Mouse (Mus musculus) embryonic facial prominence, embryonic 12.5 days (tissue): ENCODE results near the gene E130208F15Rik. TPM values are rescaled to one million over a fixed set of nuclear protein-coding genes. Genes with fewer than 3 reads are reported as not detected.

ENCODE experiments used
- ATAC-seq: fragments of 200-750 bp; cut with Nextera tagmentation; 2 replicates; pipeline ENCODE4 v1.8.0; 2017; ENCODE audit not compliant: insufficient number of reproducible peaks, insufficient read depth, low FRiP score, low TSS enrichment
- H3K27ac ChIP-seq: fragments of 300-500 bp; sonication (generic); 2 replicates; pipeline ENCODE4 v1.5.1; 2016; ENCODE audit warnings: mild to moderate bottlenecking
- H3K27me3 ChIP-seq: fragments of 300-500 bp; sonication (generic); 2 replicates; pipeline ENCODE4 v1.6.1; 2016; ENCODE audit warnings: mild to moderate bottlenecking, moderate library complexity
- H3K36me3 ChIP-seq: fragments of 300-500 bp; sonication (generic); 2 replicates; pipeline ENCODE4 v1.6.1; 2016; ENCODE audit warnings: mild to moderate bottlenecking
- H3K4me1 ChIP-seq: fragments of 300-500 bp; sonication (generic); 2 replicates; pipeline ENCODE4 v1.6.1; 2016
- H3K4me2 ChIP-seq: fragments of 300-500 bp; sonication (generic); replicated peaks from 2 replicates; pipeline ENCODE4 v1.6.1; 2016; ENCODE audit warnings: mild to moderate bottlenecking, moderate library complexity
- H3K4me3 ChIP-seq: fragments of 300-500 bp; sonication (generic); 2 replicates; pipeline ENCODE4 v1.5.1; 2016; ENCODE audit warnings: mild to moderate bottlenecking
- H3K9ac ChIP-seq: fragments of 300-500 bp; sonication (generic); 2 replicates; pipeline ENCODE4 v1.6.1; 2016; ENCODE audit warnings: mild to moderate bottlenecking, moderate library complexity
- H3K9me3 ChIP-seq: fragments of 300-500 bp; sonication (generic); 2 replicates; pipeline ENCODE4 v1.6.1; 2016; ENCODE audit warnings: mild to moderate bottlenecking, moderate library complexity
- WGBS: fragments of 180-500 bp; shearing (Covaris S2); methylation state at CpG from one replicate; pipeline ENCODE4 v1.1.7; 2016; 5-methylcytosine and 5-hydroxymethylcytosine counted together
- polyA plus RNA-seq: library from polyadenylated mRNA; unstranded; fragments of >200 nt; fragmentation: Nextera tagmentation; extraction: Ambion mirVana; gene quantifications from 2 replicates; pipeline ENCODE4 v1.2.1, GENCODE M21; 2016

Gene E130208F15Rik
- polyA plus RNA-seq = 0.87 and 2.9 TPM in 2 replicates

GRCm38 (mm10) chr7:30321539-30322284 lies at the start of gene E130208F15Rik:
Gene E130208F15Rik (plus strand): TSS chr7:30321740.
- WGBS = under 1% methylated on average over 63 of the region's 63 CpGs
- Histone ChIP-seq H3K9me3 (no peaks in the 10 kb centered on the region), H3K27me3 (no peaks in the 10 kb centered on the region), H3K4me2 (peak within 1 kb of the TSS; percentile 63), H3K4me1 (peaks cover 8% of the 10 kb centered on the region), H3K27ac (peak within 1 kb of the TSS; percentile 83), H3K36me3 (peaks cover 10% of the 10 kb centered on the region; the same call in 1 of the 2 replicates), H3K4me3 (peak within 1 kb of the TSS; percentile 67), H3K9ac (peak within 1 kb of the TSS; percentile 76)
- peak; percentile 36; the same call in 1 of the 2 replicates for ATAC-seq

- Histone ChIP-seq H3K9me3 (no peaks in the 10 kb centered on the region), H3K9ac (no peak overlapping the region), H3K27me3 (no peaks in the 10 kb centered on the region), H3K36me3 (peaks cover 15% of the 10 kb centered on the region), H3K27ac (no peak overlapping the region), H3K4me3 (no peak overlapping the region), H3K4me2 (no peak overlapping the region), H3K4me1 (peaks cover 3% of the 10 kb centered on the region; the same call in 1 of the 2 replicates)
- 76% methylated on average over 6 of the region's 6 CpGs for whole genome bisulfite sequencing
- ATAC-seq = no peak
These were observed 47.2 kb upstream of the E130208F15Rik start for GRCm38 (mm10) chr7:30274383-30274782.

DNA sequence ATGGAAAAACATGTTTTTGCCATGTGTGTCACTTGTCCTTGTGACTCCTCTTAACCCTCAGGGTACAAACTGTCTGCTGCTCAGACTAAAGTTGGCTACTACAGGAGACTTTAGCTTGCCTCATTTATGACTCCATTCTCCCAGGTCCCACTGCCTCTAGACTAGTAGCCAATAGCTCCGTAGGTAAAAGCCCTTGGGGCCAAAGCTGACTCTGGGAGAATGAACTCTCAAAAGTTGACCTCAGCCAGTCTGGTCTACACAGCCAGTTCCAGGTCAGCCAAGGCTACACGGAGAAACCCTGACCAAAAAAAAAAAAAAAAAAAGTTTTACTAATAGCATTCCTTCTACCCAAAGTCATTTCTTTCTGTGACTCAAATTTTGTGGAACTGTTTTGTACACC lies 42.6 kb upstream of the E130208F15Rik start:
- ATAC-seq = no peak
- no peaks in the 10 kb centered on the region for H3K36me3 ChIP-seq

GRCm38 (mm10) chr7:30279536-30279935 lies 42.0 kb upstream of the E130208F15Rik start:
- Histone ChIP-seq H3K9ac (peak overlapping the region; percentile 53), H3K4me3 (peak overlapping the region; percentile 81), H3K4me2 (peak overlapping the region; percentile 85), H3K36me3 (no peaks in the 10 kb centered on the region), H3K4me1 (peaks cover 6% of the 10 kb centered on the region; the same call in 1 of the 2 replicates), H3K27ac (peak overlapping the region; percentile 95; the same call in 1 of the 2 replicates), H3K9me3 (no peaks in the 10 kb centered on the region), H3K27me3 (no peaks in the 10 kb centered on the region)
- WGBS = 0% methylated on average over 6 of the region's 6 CpGs
- no peak for ATAC-seq

More for the DNA sequence above, 42.6 kb upstream of the E130208F15Rik start:
- peak overlapping the region; percentile 85 for H3K4me2 ChIP-seq
- no peak overlapping the region for H3K4me3 ChIP-seq
- peaks cover 6% of the 10 kb centered on the region; the same call in 1 of the 2 replicates for H3K4me1 ChIP-seq
- H3K9ac ChIP-seq = no peak overlapping the region
- 46% methylated on average over 2 of the region's 2 CpGs for WGBS
- H3K27ac ChIP-seq = no peak overlapping the region
- H3K27me3 ChIP-seq = no peaks in the 10 kb centered on the region
- no peaks in the 10 kb centered on the region for H3K9me3 ChIP-seq

- Histone ChIP-seq H3K27me3 (no peaks in the 10 kb centered on the region), H3K4me3 (peak within 1 kb of the TSS; percentile 81), H3K4me1 (peaks cover 6% of the 10 kb centered on the region; the same call in 1 of the 2 replicates), H3K9me3 (no peaks in the 10 kb centered on the region), H3K36me3 (no peaks in the 10 kb centered on the region), H3K9ac (peak within 1 kb of the TSS; percentile 53), H3K4me2 (peak within 1 kb of the TSS; percentile 85), H3K27ac (peak within 1 kb of the TSS; percentile 95)
- peak; percentile 94 for ATAC-seq
- under 1% methylated on average over 49 of the region's 49 CpGs for WGBS
These were observed 41.4 kb upstream of the E130208F15Rik start, which contains the start of the genes Thap8 and Wdr62 for GRCm38 (mm10) chr7:30279951-30280669. Gene Thap8 (plus strand): TSS chr7:30280094. Gene Wdr62 (minus strand): TSS chr7:30280419.

DNA sequence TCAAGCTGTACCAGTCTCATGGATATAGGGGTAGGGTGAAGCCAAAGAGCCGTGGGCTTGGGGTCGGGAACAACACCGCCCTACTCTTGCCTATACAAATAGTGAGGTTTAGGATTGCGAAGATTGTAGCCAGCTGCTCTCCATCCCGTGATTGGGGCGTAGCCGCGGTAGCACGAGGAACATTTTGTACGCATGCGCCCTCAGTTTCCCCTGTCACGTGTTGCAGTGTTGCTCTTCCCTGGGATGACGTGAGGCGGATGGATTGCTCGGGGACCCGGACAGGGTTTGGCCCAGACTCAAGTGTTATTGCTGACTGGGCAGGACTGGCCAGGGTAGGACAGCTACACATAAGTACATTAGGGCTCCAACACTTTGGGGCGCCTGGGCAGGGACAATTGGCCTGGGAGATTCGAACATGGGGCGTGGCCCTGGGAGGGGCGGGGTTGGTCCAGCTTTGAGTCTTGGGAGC lies 40.8 kb upstream of the E130208F15Rik start:
- WGBS = 1% methylated on average over 20 of the region's 20 CpGs
- Histone ChIP-seq H3K9ac (peak overlapping the region; percentile 17; the same call in 1 of the 2 replicates), H3K9me3 (no peaks in the 10 kb centered on the region), H3K27ac (peak overlapping the region; percentile 95), H3K36me3 (no peaks in the 10 kb centered on the region), H3K4me3 (peak overlapping the region; percentile 81), H3K27me3 (no peaks in the 10 kb centered on the region), H3K4me2 (peak overlapping the region; percentile 85), H3K4me1 (peaks cover 6% of the 10 kb centered on the region; the same call in 1 of the 2 replicates)
- ATAC-seq = peak; percentile 81

DNA sequence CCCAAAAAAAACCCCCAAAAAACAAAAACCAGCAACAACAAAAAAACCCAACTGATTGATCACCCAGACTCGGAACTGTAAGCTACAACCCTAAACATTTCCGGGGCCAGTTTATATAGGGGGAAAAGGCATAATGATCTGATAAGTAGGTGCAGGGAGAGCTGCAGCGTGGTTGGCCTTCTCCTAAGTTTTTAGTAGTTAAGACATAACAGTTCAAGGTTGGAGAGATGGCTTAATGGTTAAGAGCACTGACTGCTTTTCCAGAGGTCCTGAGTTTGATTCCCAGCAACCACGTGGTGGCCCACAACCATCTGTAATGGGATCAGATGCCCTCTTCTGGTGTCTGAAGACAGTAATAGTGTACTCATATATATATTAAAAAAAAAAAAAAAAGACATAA lies 40.0 kb upstream of the E130208F15Rik start:
- no peak overlapping the region for H3K27ac ChIP-seq
- no peak for ATAC-seq
- no peaks in the 10 kb centered on the region for H3K9me3 ChIP-seq
- H3K27me3 ChIP-seq = no peaks in the 10 kb centered on the region
- peak overlapping the region; percentile 85; the same call in 1 of the 2 replicates for H3K4me2 ChIP-seq
- no peak overlapping the region for H3K4me3 ChIP-seq
- H3K4me1 ChIP-seq = peaks cover 6% of the 10 kb centered on the region; the same call in 1 of the 2 replicates
- no peak overlapping the region for H3K9ac ChIP-seq
- WGBS = 79% methylated on average over 4 of the region's 4 CpGs
- no peaks in the 10 kb centered on the region for H3K36me3 ChIP-seq

DNA sequence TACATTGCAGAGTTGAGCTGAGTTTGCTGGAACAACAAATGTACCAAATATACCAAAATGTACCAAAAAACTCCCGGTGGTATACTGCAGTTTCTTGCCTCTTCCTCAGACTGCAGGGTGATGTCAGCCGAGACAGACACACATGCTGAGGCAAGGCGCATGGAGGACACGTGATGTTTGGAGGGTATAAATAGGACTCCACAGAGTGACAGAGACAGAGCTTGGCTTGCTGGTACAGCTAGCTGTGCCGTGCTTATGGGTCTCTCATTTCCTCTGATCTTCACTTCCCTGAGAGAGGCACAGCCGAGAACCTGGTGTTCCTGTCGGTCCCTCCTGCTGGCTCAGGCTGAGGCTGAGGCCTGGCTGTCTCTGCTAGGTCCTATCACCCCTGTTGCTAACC lies 38.8 kb upstream of the E130208F15Rik start:
- ATAC-seq = no peak
- Histone ChIP-seq H3K9me3 (no peaks in the 10 kb centered on the region), H3K4me2 (no peak overlapping the region), H3K4me3 (no peak overlapping the region), H3K27ac (no peak overlapping the region), H3K9ac (no peak overlapping the region), H3K36me3 (no peaks in the 10 kb centered on the region), H3K4me1 (peaks cover 6% of the 10 kb centered on the region; the same call in 1 of the 2 replicates), H3K27me3 (no peaks in the 10 kb centered on the region)
- 78% methylated on average over 7 of the region's 7 CpGs for WGBS

DNA sequence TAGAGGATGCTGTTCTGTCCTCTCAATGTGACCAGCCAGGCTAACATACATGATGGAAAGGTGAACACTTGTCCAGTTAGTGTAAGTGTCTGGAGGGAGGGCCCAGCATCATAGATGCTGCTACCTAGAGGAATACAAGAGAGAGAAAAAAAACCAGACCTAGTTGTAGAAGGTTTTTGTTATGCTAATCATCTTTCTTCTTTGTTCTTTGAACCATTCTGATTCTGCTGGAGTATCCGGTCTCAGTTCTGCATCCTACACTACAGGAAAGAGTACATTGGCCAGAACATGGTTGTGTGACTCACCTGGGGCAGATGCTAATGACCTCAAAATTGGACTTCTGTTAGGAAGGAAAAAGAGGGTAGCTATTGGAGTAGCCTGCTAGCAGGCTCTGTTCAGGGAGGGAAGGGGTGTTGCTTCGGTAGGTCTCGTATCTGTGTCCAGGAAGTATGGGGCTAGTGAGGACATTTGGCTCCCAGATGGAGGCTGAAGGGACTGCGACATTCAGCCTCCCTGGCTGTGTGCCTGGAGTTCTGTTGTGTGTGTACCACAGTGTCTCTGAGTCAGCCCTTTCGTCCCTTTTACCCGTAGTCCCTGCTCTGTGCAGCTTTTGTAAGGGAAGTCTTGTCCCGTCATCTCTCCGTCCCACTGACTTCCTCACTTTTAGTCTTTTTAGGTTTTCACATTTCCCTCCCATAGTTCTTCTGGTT lies 34.7 kb upstream of the E130208F15Rik start:
- WGBS = 59% methylated on average over 8 of the region's 8 CpGs
- H3K4me2 ChIP-seq = no peak overlapping the region
- peaks cover 11% of the 10 kb centered on the region; the same call in 1 of the 2 replicates for H3K4me1 ChIP-seq
- H3K9ac ChIP-seq = no peak overlapping the region
- no peak overlapping the region for H3K4me3 ChIP-seq
- H3K9me3 ChIP-seq = no peaks in the 10 kb centered on the region
- H3K27ac ChIP-seq = no peak overlapping the region
- ATAC-seq = no peak
- 0 out of 2 replicates have a peak, but pooled peaks cover 4% of the 10 kb centered on the region for H3K27me3 ChIP-seq
- H3K36me3 ChIP-seq = no peaks in the 10 kb centered on the region

DNA sequence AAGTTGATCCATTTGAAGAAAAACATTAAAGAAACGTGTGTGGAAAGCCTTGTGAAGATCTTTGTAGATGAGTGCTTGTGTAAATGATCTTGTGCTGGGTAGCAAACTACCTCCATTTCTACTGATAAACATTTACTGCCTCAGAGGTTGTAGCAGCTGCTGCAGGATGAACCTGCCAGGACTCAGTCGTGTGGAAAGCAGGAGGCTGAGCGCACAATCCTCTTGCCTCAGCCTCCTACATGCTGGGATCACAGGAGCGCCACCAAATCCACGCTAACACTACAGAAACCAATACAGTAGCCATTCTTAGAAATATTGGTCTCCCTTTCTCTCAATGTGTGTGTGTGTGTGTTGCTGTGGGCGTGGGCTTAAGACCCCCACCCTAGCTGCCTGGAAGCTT lies 33.5 kb upstream of the E130208F15Rik start:
- no peak overlapping the region for H3K4me3 ChIP-seq
- H3K4me1 ChIP-seq = peaks cover 22% of the 10 kb centered on the region
- WGBS = 73% methylated on average over 6 of the region's 6 CpGs
- no peak overlapping the region for H3K4me2 ChIP-seq
- H3K27me3 ChIP-seq = 0 out of 2 replicates have a peak, but pooled peaks cover 4% of the 10 kb centered on the region
- no peaks in the 10 kb centered on the region for H3K9me3 ChIP-seq
- H3K27ac ChIP-seq = no peak overlapping the region
- H3K9ac ChIP-seq = no peak overlapping the region
- no peak for ATAC-seq
- no peaks in the 10 kb centered on the region for H3K36me3 ChIP-seq
